Mouse (Mus musculus) CH12F3 (cell line): ENCODE data around the gene Gm47995.

Experiments used
- in situ Hi-C: fragments of 300-500 bp; cut with MboI; formaldehyde crosslinking; loops from 2 replicates; pipeline ENCODE4 v1.14.3; 2020; ENCODE audit warnings: low sequenced_read_pairs

Gm47995 gene

DNA sequence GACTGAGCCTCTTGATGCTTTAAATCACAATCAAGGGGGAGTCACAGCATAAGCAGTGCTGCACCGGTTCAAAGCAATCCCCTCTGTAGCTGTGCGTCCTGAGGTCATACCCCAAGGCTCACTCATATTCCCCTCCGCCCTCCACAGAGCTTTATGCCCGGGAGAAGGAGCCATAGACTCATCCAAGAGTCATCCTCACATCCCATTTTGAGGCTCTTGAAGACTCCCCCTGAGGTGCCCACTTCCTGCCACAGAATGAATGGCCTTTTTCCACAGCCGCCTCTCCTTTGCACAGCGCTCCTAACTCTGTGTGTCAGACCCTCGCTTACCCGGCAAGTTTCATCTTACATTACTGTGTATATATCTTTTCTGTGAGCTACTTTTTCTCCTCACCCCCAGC lies 29.3 kb downstream of the Gm47995 start:
- in situ Hi-C loops, result no loop called here

DNA sequence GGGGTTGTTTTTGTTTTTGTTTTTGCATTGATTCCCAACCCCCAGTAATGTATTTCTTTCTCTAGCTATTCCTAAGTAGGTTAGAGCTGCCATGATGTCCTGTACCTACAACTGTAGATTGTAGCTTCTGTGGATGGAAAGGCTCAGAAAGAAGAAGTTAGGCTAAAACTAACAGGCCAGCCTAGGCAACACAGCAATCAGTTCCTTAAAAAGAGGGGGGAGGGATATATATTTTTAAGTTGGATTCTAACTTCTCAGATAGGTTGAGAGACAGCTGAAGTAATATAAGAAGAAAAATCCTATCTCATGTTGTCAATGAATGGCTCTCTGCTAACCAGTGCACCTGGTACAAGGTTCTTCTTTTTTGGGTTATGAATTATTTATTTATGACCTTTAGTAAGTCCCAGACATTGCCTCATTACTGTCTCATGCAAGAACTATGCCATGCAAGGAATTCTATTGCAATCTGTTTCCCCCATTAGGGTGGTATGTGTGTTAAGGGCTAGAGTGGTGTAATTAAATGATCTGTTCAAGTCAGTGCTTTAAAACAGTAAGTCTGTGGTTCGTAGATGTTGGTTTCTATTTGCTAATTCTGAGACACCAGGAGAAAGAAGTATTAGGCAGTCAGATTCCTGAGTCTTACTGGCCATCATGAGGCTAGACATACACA lies 30.2 kb downstream of the Gm47995 start:
- in situ Hi-C loops, result no loop called here

DNA sequence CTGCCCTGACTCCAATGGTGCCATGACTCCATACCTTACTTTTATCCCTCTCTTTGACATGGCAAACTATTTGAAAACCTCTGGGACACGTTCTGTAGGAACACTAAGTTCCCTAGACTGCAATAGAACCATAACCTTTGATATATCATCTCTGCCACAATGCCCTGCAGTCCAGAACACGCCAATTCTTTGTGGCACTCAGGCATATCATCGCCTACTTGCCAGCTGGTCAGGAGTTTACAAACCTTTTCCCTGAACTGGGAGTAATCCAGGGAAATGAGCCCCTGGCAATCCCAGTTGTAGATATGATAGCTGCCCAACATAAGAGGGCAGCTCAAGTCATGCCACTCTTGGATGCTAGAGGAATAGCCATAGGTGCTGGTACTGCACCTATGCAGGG lies 34.1 kb downstream of the Gm47995 start:
- in situ Hi-C loops, result no loop called here

DNA sequence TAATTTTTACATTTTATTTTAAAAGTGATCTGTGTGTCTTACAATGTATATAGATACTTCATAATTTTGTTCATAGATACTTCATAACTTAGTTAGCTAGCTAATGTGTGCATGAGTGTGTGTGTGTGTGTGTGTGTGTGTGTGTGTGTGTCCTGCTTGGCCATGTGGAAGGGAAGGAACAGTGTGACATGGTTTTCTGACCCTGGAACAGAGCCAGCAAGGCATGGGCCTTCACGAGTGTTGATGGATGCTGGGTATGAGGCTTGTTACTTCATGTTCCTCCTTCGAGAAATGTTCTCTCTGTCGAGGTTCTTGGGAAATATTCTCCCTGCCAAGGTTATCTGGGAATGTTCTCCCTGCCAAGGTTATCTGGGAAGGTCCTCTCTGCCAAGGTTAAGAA lies 35.5 kb downstream of the Gm47995 start:
- in situ Hi-C loops, result no loop called here

DNA sequence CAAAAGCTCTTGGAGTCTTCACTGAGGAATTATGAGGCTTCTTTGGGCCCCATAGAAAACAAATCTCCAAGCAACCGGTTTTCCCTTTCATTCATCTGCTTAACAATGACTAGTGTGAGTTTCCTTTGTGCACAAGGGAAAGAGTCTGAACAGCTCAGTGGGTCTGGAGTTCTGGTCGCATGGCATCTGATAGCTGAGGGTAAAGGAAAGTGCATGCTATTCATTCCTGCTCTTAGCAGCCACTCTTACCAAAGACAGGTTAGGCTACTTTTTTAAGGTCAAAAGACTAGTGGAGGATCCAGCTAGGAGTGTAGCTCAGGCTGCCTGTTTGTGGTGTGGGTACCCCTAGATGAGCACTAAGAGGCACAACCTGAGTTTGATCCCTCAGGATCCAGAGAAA lies 37.3 kb downstream of the Gm47995 start:
- in situ Hi-C loops, result no loop called here

DNA sequence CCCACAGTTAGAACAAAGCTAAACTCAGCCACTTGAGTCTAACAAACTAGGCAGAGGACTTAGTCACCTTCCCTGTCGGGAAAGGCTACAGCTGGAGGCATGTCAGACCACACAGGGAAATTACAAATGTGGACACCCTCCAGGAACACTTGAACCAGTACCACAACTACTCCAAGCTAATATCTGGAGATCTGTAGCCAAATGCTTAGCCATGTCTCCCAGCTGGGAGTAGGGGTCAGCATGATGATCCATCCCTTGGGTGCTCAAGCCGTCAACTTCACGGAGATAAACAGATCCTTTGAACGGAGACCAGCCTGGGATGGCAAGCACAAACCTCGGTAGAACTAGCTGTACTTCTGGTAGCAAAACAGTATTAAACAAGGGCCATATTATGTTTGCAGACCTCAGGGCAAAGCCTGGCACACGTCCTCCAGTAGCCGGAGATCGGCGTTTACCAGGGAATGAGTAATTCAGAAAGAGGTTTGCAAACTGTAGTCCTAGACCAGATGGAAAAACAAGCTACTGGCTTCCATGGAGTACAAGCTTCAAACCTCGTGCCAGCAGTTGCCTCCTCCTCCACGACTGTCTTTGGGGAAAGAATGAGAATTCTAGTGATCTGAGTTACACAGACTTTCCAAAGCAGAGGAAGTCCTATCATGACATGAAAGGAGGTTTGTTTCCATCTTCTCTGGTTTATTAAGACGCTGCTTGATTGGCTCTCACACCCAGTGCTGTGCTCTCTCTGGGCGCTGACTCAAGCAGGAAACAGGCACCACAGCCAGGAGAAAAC lies 38.1 kb downstream of the Gm47995 start:
- in situ Hi-C loops, result no loop called here

DNA sequence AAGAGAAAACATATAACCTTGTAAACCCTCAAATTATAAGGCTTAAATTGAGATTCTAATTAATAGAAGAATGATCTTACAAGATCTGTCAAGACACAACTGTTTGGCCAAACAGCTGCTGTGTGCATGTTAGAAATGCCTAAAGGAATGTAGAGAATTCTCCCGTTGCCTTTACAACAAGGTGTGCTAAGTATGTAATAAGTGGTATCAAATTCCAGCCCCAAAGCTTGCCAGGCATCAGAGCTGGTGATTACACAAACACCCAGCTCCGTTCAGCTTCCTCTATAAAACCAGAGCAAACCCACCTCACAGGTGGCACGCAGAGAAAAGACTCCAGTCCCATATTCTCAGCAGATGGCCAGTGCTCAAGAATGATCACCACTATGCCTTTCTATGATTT lies 39.5 kb downstream of the Gm47995 start:
- in situ Hi-C loops, result no loop called here

DNA sequence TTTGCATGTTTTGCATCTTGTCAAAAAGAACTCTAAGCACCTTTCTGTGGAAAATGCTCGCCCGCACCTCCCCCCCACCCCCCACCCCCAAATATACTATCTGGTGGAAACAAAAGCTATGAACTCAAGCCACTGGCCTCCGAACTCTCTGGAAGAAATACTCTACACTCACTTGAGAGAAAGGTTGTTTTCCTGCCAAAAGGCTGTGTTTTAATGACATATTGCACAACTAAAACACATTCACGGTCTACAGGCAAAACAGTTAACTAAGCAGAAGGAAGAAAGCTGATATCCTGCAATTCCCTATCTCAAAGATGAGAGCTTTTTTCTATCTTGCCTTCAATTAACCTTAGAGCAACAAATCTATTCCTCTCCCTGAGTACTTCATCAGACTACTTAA lies 45.1 kb downstream of the Gm47995 start:
- in situ Hi-C loops, result no loop called here

DNA sequence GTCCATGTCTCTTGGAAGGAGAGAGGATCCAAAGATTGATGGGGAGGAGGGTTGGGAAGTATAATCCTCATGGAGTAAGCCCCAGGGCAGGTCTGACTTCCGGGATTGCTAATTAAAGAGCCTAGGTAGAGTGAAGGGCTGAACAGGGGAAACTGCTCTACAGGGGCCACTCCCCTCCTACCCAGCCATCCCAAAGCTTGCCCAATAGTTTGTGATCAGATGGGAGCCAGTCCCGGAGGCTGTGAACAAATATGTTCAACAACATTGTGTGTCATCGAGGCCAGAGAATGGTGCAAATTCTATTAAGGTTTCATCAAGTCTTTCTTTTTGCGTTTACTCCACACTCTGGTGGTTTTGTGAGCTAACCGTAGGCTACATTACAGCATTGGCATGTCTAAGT lies 45.8 kb downstream of the Gm47995 start:
- in situ Hi-C loops, result no loop called here

DNA sequence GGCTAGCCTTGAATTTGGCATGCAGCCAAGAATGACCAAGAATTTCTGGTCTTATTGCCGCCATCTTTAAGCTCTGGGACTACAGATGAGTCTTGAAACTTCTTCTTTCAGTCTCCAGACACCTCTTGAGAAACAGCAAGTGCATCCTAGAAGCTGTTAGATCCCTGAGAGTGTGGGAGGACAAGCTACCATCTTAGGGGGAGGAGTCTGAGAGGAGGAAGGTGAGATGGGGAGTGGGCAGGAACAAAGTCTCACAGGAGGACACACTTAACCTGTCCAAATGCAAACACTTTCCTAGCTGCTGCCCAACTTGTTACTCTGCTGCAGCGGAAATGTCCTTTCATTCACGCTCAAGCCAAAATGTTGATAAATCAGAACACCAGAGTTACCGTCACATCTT lies 46.5 kb downstream of the Gm47995 start:
- in situ Hi-C loops, result no loop called here

DNA sequence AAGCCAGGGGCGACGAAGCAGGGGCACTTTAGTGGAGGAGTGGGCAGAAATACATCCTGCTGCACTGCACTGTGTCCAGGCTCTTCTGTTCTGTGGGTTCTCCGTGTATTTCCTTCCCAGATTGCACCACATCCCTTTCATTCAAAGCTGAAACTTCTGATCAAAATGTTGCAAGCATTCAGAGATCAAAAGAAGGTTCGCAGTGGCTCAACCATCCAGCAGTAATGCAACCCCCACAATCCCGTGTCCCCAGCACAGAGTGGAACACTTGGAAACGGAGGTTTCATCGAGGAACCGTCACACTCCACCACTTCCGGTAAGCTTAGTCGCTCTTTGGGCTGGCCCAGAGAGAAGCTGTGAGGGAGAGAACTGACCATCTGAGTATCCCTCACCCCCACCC lies 46.9 kb downstream of the Gm47995 start:
- in situ Hi-C loops, result no loop called here

DNA sequence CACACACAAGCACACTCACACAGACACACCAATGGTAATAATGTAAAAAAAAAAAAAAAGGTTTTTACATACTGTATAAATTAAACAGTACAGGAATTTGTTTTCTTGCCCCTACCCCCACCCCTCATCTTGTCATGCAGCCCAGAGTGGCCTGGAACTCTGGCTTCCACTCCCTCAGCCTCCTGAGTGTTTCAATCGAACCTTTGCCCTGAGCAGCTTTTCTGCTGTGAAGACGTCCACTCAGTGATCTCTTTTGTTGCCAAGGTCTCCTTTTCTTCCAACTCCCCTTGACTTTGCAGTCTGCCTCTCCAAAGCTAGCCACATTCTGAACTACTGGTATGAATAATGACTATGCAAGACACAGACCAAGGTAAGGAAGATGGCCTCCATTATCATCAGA lies 47.6 kb downstream of the Gm47995 start:
- in situ Hi-C loops, result no loop called here
